30 mouse cellular contexts compared by ENCODE assay signal in the genomic region with DNA sequence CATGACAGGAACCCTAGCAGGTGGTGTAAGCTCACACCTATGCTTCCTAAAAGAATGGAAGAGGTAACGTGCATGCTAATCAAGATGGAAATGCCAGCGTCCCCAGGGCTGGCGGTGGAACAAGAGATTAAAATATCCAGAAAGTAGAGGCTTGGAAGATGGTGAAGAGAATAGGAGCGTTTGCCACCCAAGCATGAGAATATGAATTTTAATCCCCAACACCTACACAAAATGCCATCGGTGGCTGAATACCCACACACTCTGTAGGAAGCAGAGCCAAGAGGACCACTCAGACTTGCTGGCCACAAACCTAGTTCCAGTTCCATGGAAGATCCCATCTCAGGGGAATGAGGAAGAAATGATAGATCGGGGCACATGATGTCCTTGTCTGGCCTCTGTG.
"Had no signal": no experiment of that assay in that cellular context is flagged by ENCODE, and none has a peak within 500 bp of the region (broad histone marks: within the 10 kb centered on the region; RNA-seq: fewer than 3 reads in every experiment).

No protein-coding gene starts in this region.

- H3K4me1 ChIP-seq: limb, embryonic 10.5 days; limb, embryonic 12.5 days; limb, embryonic 13.5 days; limb, embryonic 15.5 days; liver, embryonic 12.5 days; liver, embryonic 13.5 days; liver, embryonic 15.5 days; lung, embryonic 15.5 days; megakaryocyte, embryonic 14.5 days; midbrain, embryonic 12.5 days; midbrain, embryonic 13.5 days; midbrain, embryonic 15.5 days had no signal

- H3K9ac ChIP-seq: limb, embryonic 12.5 days; limb, embryonic 13.5 days; limb, embryonic 15.5 days; liver, embryonic 12.5 days; liver, embryonic 13.5 days; liver, embryonic 14.5 days; liver, embryonic 15.5 days; liver, postnatal 0 days; lung, embryonic 14.5 days; lung, embryonic 15.5 days; midbrain, embryonic 12.5 days; midbrain, embryonic 13.5 days; midbrain, embryonic 15.5 days had no signal

- H3K9me3 ChIP-seq: limb, embryonic 10.5 days; limb, embryonic 12.5 days; limb, embryonic 13.5 days; limb, embryonic 15.5 days; liver, embryonic 12.5 days; liver, embryonic 13.5 days; liver, embryonic 15.5 days; lung, embryonic 15.5 days; megakaryocyte, embryonic 14.5 days; midbrain, embryonic 12.5 days; midbrain, embryonic 13.5 days; midbrain, embryonic 15.5 days had no signal

- H3K27me3 ChIP-seq: limb, embryonic 12.5 days; limb, embryonic 13.5 days; limb, embryonic 15.5 days; liver, embryonic 12.5 days; liver, embryonic 13.5 days; liver, embryonic 15.5 days; lung, embryonic 15.5 days; megakaryocyte, embryonic 14.5 days; midbrain, embryonic 15.5 days had no signal

- H3K36me3 ChIP-seq: limb, embryonic 10.5 days; limb, embryonic 12.5 days; limb, embryonic 13.5 days; limb, embryonic 15.5 days; liver, embryonic 12.5 days; liver, embryonic 13.5 days; liver, embryonic 15.5 days; lung, embryonic 15.5 days; midbrain, embryonic 12.5 days; midbrain, embryonic 13.5 days; midbrain, embryonic 15.5 days had no signal

- H3K27ac ChIP-seq: left cerebral cortex, adult 2 months; limb, embryonic 10.5 days; limb, embryonic 12.5 days; limb, embryonic 13.5 days; limb, embryonic 15.5 days; liver, embryonic 12.5 days; liver, embryonic 13.5 days; liver, embryonic 14.5 days; liver, embryonic 15.5 days; lung, embryonic 15.5 days; macrophage; midbrain, embryonic 12.5 days; midbrain, embryonic 13.5 days; midbrain, embryonic 15.5 days had no signal

- H3K4me3 ChIP-seq: left cerebral cortex, adult 2 months; limb, embryonic 10.5 days; limb, embryonic 12.5 days; limb, embryonic 13.5 days; limb, embryonic 15.5 days; liver, embryonic 12.5 days; liver, embryonic 13.5 days; liver, embryonic 15.5 days; lung, embryonic 15.5 days; megakaryocyte, embryonic 14.5 days; midbrain, embryonic 12.5 days; midbrain, embryonic 13.5 days; midbrain, embryonic 15.5 days; myocyte had no signal

- H3K4me2 ChIP-seq: limb, embryonic 12.5 days; limb, embryonic 13.5 days; limb, embryonic 15.5 days; liver, embryonic 11.5 days; liver, embryonic 12.5 days; liver, embryonic 13.5 days; liver, embryonic 15.5 days; lung, embryonic 14.5 days; lung, embryonic 15.5 days; midbrain, embryonic 12.5 days; midbrain, embryonic 13.5 days; midbrain, embryonic 15.5 days had no signal

- DNase-seq: left cerebral cortex, postnatal 4 days; liver; liver, embryonic 13.5 days; liver, postnatal 0 days; lung, adult 18-20 months; lung, adult 2 months; lung, embryonic 14.5 days; lung, postnatal 10 days; lung, postnatal 14 days; lung, postnatal 36 days; lung, postnatal 4 days; midbrain, embryonic 14.5 days had no signal

- ATAC-seq: liver, embryonic 12.5 days; liver, postnatal 0 days; lung, postnatal 0 days; midbrain, embryonic 13.5 days; midbrain, embryonic 15.5 days; midbrain, embryonic 16.5 days had no signal
